Mouse (Mus musculus) forebrain, embryonic 11.5 days (tissue): ENCODE data around the gene Bmx. TPM values are rescaled to one million over a fixed set of nuclear protein-coding genes. Genes with fewer than 3 reads are reported as not detected.
A peak's percentile ranks its signal among the peaks of the same experiment; 100 is the strongest.

Experiments
- ATAC-seq: fragments of 200-750 bp; cut with Nextera tagmentation; replicated peaks from 2 replicates; pipeline ENCODE4 v1.8.0; 2017; ENCODE audit warnings: moderate TSS enrichment; ENCODE audit not compliant: low FRiP score
- DNase-seq: peaks from one replicate; pipeline ENCODE4 v3.0.0-alpha.2; 2017; ENCODE audit warnings: low spot score
- H3K27ac ChIP-seq: fragments of 300-500 bp; sonication (generic); 2 replicates; pipeline ENCODE4 v1.5.1; 2014; ENCODE audit warnings: low read depth, low read length
- H3K27me3 ChIP-seq: fragments of 300-500 bp; sonication (generic); 2 replicates; pipeline ENCODE4 v1.6.1; 2014; ENCODE audit warnings: mild to moderate bottlenecking, low read length, mixed read lengths; ENCODE audit not compliant: control insufficient read depth, insufficient read depth
- H3K36me3 ChIP-seq: fragments of 300-500 bp; sonication (generic); 2 replicates; pipeline ENCODE4 v1.6.1; 2014; ENCODE audit warnings: mild to moderate bottlenecking, low read length, moderate library complexity, mixed read lengths; ENCODE audit not compliant: control insufficient read depth, insufficient read depth
- H3K4me1 ChIP-seq: fragments of 300-500 bp; sonication (generic); replicated peaks from 2 replicates; pipeline ENCODE4 v1.6.1; 2014; ENCODE audit warnings: low read length, mixed read lengths; ENCODE audit not compliant: control insufficient read depth, insufficient read depth
- H3K4me2 ChIP-seq: fragments of 300-500 bp; sonication (generic); 2 replicates; pipeline ENCODE4 v1.6.1; 2014; ENCODE audit warnings: low read depth, mild to moderate bottlenecking, low read length, moderate library complexity, mixed read lengths; ENCODE audit not compliant: severe bottlenecking
- H3K4me3 ChIP-seq: fragments of 300-500 bp; sonication (generic); 2 replicates; pipeline ENCODE4 v1.5.1; 2014; ENCODE audit warnings: low read depth, low read length
- H3K9ac ChIP-seq: fragments of 300-500 bp; sonication (generic); 2 replicates; pipeline ENCODE4 v1.6.1; 2014; ENCODE audit warnings: low read length
- H3K9me3 ChIP-seq: fragments of 300-500 bp; sonication (generic); 2 replicates; pipeline ENCODE4 v1.6.1; 2016; ENCODE audit warnings: low read length, mixed read lengths; ENCODE audit not compliant: control insufficient read depth
- WGBS: fragments of 180-500 bp; shearing (Covaris S2); extraction: QIAGEN DNeasy Blood & Tissue Kit; methylation state at CpG from one replicate; pipeline ENCODE4 v1.1.7; 2014; 5-methylcytosine and 5-hydroxymethylcytosine counted together
- polyA plus RNA-seq: library from polyadenylated mRNA; unstranded; fragments of >200 nt; fragmentation: Nextera tagmentation; extraction: Ambion mirVana; gene quantifications from 2 replicates; pipeline ENCODE4 v1.2.1, GENCODE M21; 2014

Gene Bmx
- 0.28 TPM in 2 replicates for polyA plus RNA-seq

- ATAC-seq (no peak), DNase-seq (no peak)
- no peaks in the 10 kb centered on the region for H3K4me1 ChIP-seq
- H3K9ac ChIP-seq = no peak within 1 kb of the TSS
- peaks cover 7% of the 10 kb centered on the region; the same call in 1 of the 2 replicates for H3K27me3 ChIP-seq
- H3K4me3 ChIP-seq = no peak within 1 kb of the TSS
- H3K27ac ChIP-seq = no peak within 1 kb of the TSS
- no peak within 1 kb of the TSS for H3K4me2 ChIP-seq
- no peaks in the 10 kb centered on the region for H3K9me3 ChIP-seq
- WGBS = 74% methylated on average over 8 of the region's 8 CpGs
- H3K36me3 ChIP-seq = no peaks in the 10 kb centered on the region
Observed at GRCm38 (mm10) chrX:164258057-164258456, at the start of gene Bmx. TSS of gene Bmx (minus strand) at chrX:164258193.

GRCm38 (mm10) chrX:164306250-164306649, 48.3 kb upstream of the Bmx start:
- Histone ChIP-seq H3K27ac (no peak overlapping the region), H3K9me3 (no peaks in the 10 kb centered on the region), H3K27me3 (no peaks in the 10 kb centered on the region; the same call in 1 of the 2 replicates), H3K4me2 (no peak overlapping the region), H3K36me3 (no peaks in the 10 kb centered on the region), H3K4me1 (no peaks in the 10 kb centered on the region), H3K9ac (no peak overlapping the region), H3K4me3 (no peak overlapping the region)
- DNase-seq (no peak), ATAC-seq (no peak)
- 79% methylated on average over 2 of the region's 2 CpGs for WGBS

- ATAC-seq (no peak), DNase-seq (no peak)
- Histone ChIP-seq H3K36me3 (no peaks in the 10 kb centered on the region), H3K9me3 (no peaks in the 10 kb centered on the region), H3K27ac (no peak overlapping the region), H3K4me1 (no peaks in the 10 kb centered on the region), H3K9ac (no peak overlapping the region), H3K27me3 (no peaks in the 10 kb centered on the region), H3K4me2 (no peak overlapping the region), H3K4me3 (no peak overlapping the region)
- WGBS = 68% methylated on average over 5 of the region's 5 CpGs
Observed at GRCm38 (mm10) chrX:164291147-164291546, 33.2 kb upstream of the Bmx start.

- ATAC-seq (no peak), DNase-seq (no peak)
- no peaks in the 10 kb centered on the region for H3K9me3 ChIP-seq
- H3K4me2 ChIP-seq = no peak overlapping the region
- 71% methylated on average over 3 of the region's 3 CpGs for WGBS
- H3K4me3 ChIP-seq = no peak overlapping the region
- no peak overlapping the region for H3K27ac ChIP-seq
- H3K36me3 ChIP-seq = no peaks in the 10 kb centered on the region
- 0 out of 2 replicates have a peak, but pooled peaks cover under 1% of the 10 kb centered on the region for H3K27me3 ChIP-seq
- H3K9ac ChIP-seq = no peak overlapping the region
- no peaks in the 10 kb centered on the region for H3K4me1 ChIP-seq
Observed at GRCm38 (mm10) chrX:164287077-164287476, 29.1 kb upstream of the Bmx start.

- WGBS = 85% methylated on average over 4 of the region's 4 CpGs
- H3K4me2 ChIP-seq = no peak overlapping the region
- H3K9me3 ChIP-seq = no peaks in the 10 kb centered on the region
- no peak overlapping the region for H3K9ac ChIP-seq
- H3K36me3 ChIP-seq = no peaks in the 10 kb centered on the region
- no peak for ATAC-seq
- no peak overlapping the region for H3K4me3 ChIP-seq
- no peak for DNase-seq
- 0 out of 2 replicates have a peak, but pooled peaks cover 2% of the 10 kb centered on the region for H3K27me3 ChIP-seq
- no peak overlapping the region for H3K27ac ChIP-seq
- H3K4me1 ChIP-seq = no peaks in the 10 kb centered on the region
Observed at GRCm38 (mm10) chrX:164283808-164284207, 25.8 kb upstream of the Bmx start.

GRCm38 (mm10) chrX:164280918-164281647, 23.1 kb upstream of the Bmx start:
- Histone ChIP-seq H3K4me1 (no peaks in the 10 kb centered on the region), H3K9ac (no peak overlapping the region), H3K36me3 (no peaks in the 10 kb centered on the region), H3K27ac (no peak overlapping the region), H3K9me3 (no peaks in the 10 kb centered on the region), H3K4me3 (no peak overlapping the region), H3K27me3 (0 out of 2 replicates have a peak, but pooled peaks cover 2% of the 10 kb centered on the region), H3K4me2 (no peak overlapping the region)
- ATAC-seq (no peak), DNase-seq (no peak)
- 76% methylated on average over 7 of the region's 7 CpGs for WGBS

GRCm38 (mm10) chrX:164275536-164275935, 17.5 kb upstream of the Bmx start:
- no peak overlapping the region for H3K27ac ChIP-seq
- no peaks in the 10 kb centered on the region for H3K4me1 ChIP-seq
- H3K4me3 ChIP-seq = no peak overlapping the region
- peaks cover 2% of the 10 kb centered on the region; the same call in 1 of the 2 replicates for H3K27me3 ChIP-seq
- no peaks in the 10 kb centered on the region for H3K9me3 ChIP-seq
- WGBS = 57% methylated on average over 3 of the region's 3 CpGs
- no peak overlapping the region for H3K4me2 ChIP-seq
- no peaks in the 10 kb centered on the region for H3K36me3 ChIP-seq
- DNase-seq (no peak), ATAC-seq (no peak)
- no peak overlapping the region for H3K9ac ChIP-seq

GRCm38 (mm10) chrX:164270603-164271002, 12.6 kb upstream of the Bmx start:
- Histone ChIP-seq H3K27ac (no peak overlapping the region), H3K9me3 (no peaks in the 10 kb centered on the region), H3K9ac (no peak overlapping the region), H3K4me1 (no peaks in the 10 kb centered on the region), H3K4me2 (no peak overlapping the region), H3K27me3 (peaks cover 4% of the 10 kb centered on the region; the same call in 1 of the 2 replicates), H3K36me3 (no peaks in the 10 kb centered on the region), H3K4me3 (no peak overlapping the region)
- ATAC-seq (no peak), DNase-seq (no peak)
- WGBS = 93% methylated on average over 3 of the region's 3 CpGs

GRCm38 (mm10) chrX:164269285-164269761, 11.3 kb upstream of the Bmx start, which contains the start of gene Pir:
TSS of gene Pir (plus strand) at chrX:164269371.
- H3K36me3 ChIP-seq = no peaks in the 10 kb centered on the region
- H3K4me1 ChIP-seq = no peaks in the 10 kb centered on the region
- peak; percentile 87 for ATAC-seq
- H3K27ac ChIP-seq = no peak within 1 kb of the TSS
- 9% methylated on average over 20 of the region's 20 CpGs for WGBS
- H3K9me3 ChIP-seq = no peaks in the 10 kb centered on the region
- H3K4me3 ChIP-seq = peak within 1 kb of the TSS; percentile 26
- H3K4me2 ChIP-seq = peak within 1 kb of the TSS; percentile 48
- DNase-seq = peak; percentile 68
- H3K27me3 ChIP-seq = peaks cover 4% of the 10 kb centered on the region; the same call in 1 of the 2 replicates
- peak within 1 kb of the TSS; percentile 52 for H3K9ac ChIP-seq
